Mouse (Mus musculus) frontal cortex, postnatal 36 days (tissue): Measurements from ENCODE around the gene Zfp276.
A peak's percentile ranks its signal among the peaks of the same experiment; 100 is the strongest.

Experiments used
- DNase-seq, 2 experiments: peaks; one replicate each; pipeline ENCODE4 v3.0.0; 2022; ENCODE audit warnings: low spot score in 2 of 2

Gene Zfp276

DNA sequence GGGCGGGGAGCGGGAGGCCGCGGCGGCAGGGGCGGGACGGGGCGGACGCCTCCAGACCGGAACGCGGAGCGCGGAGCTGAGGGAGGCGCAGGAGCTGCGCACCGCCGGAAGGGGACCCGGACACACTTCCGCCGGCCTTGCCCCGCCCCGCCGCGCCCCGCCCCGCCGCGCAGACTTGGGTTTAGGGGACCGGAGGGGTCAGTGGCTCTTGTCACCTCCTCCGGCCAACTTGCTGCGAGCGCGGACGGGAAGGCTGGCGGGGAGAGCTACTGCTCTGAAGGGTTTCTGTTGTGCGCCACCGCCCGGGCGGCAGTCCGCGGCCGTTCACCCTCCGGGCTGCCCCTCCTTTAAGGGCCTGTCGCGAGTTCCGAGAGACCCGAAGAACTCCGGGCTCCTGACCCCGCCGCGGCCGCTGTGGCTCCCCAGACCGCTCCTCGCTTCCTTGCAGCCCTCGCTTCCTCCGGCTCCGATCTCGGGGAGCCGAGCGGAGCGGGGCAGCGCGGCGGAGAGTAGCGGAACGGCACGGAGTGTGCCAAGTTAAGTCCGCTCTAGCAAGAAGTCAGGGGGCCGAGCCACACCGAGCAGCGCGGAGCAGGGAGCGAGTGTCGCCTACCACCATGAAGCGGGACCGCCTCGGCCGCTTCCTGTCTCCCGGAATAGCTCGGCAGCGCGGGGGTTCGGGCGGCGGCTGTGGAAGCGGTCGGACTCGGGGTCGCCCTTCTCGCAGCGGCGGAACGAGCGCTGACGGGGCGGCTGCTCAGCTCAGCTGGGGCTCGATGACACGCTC, at the start of gene Zfp276, which contains the start of gene Vps9d1:
Zfp276 (plus strand) TSS at position 97 of the 787 bp plus-strand sequence.
Vps9d1 (minus strand) TSS at position 250 of the 787 bp plus-strand sequence.
- peak; percentile 75 to 79 for DNase-seq

- no peak for DNase-seq
These were observed 42.1 kb upstream of the Zfp276 start for GRCm38 (mm10) chr8:123211876-123212275.

GRCm38 (mm10) chr8:123212321-123213117, 41.5 kb upstream of the Zfp276 start, which contains the start of the genes Chmp1a and Spata33:
Gene Chmp1a (minus strand): TSS chr8:123212763.
Gene Spata33 (plus strand): TSS chr8:123212832.
- DNase-seq: peak; percentile 79 to 88

DNA sequence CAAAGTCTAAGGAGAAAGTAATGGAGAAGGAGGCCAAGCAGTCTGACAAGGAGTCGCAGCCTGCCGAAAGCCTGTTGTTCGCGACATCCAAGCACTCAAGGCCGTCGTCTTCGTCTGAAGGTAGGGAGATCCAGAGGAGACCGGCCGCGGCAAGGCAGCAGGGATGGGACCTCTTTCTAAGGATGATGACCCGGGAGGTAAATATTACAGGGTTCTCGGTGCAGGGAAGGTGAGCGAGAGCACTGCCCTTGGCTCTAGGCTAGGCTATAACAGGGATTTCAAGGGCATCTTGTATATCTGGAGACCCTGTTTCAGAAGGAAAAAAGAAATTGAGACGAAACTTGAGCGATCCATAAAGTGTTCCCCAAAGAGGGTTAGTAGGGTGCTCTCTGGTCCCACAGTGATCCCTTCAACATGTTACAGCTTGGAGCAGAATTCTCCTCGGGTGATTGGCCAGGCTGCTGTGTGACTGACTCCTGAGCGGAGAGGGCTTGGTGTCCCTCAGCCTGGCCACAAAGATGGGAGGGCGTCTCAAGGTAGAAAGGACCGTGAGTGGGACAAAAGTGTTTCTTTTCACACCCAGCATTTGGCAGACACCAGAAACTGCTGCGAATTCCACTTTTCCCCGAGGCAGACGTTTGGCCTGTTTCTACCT, 40.8 kb upstream of the Zfp276 start:
- no peak for DNase-seq

GRCm38 (mm10) chr8:123215430-123215829, 38.6 kb upstream of the Zfp276 start:
- DNase-seq: no peak

GRCm38 (mm10) chr8:123220917-123221316, 33.1 kb upstream of the Zfp276 start:
- no peak for DNase-seq

- DNase-seq: peak; percentile 96 to 97
These were observed 29.4 kb upstream of the Zfp276 start, which contains the start of gene Cdk10 for GRCm38 (mm10) chr8:123224278-123225266. Gene Cdk10 (plus strand): TSS chr8:123224842.

DNA sequence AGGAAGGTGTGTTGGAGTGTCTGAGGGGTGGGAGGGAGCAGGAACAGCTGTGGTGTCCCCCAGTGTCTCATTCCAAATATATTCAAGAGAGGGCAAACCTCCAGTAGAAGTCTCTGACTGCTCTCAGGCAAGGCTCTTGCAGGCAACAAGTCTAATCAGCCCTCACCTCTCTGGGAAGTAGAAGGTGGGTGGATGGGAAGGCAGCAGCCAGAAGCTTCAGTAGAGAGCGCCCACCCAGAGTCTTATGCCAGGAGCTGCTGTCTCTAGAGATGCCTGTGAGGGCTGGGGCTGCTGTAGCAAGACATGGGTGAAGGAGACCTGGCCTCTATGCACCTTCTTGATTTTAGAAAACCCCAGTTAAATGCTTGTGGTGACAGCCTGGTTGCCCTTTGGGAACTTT, 25.6 kb upstream of the Zfp276 start:
- peak in 1 of 2 experiments; percentile 46 for DNase-seq

- peak in 1 of 2 experiments; percentile 19 for DNase-seq
These were observed 23.7 kb upstream of the Zfp276 start for GRCm38 (mm10) chr8:123230326-123230725.

DNA sequence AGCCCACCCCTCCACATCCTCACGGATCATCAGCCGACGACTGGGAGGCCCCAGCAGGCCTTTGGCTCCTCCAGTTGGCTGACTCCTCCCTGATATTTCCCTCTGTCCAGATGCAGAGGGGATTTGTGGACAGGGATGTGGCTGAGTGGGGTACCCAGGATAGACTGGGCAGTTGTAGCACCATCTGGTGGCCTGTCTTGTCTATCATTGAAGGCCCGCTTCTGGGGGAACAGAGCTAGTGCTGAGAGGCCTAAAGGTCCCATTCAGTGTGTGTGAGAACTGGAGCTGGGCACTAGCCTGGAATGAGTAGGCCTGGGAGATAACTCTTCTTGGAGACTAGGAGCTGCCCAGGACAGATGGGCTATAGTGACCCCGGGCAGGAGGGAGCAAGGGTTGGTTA, 22.3 kb upstream of the Zfp276 start:
- DNase-seq: peak in 1 of 2 experiments; percentile 38

DNA sequence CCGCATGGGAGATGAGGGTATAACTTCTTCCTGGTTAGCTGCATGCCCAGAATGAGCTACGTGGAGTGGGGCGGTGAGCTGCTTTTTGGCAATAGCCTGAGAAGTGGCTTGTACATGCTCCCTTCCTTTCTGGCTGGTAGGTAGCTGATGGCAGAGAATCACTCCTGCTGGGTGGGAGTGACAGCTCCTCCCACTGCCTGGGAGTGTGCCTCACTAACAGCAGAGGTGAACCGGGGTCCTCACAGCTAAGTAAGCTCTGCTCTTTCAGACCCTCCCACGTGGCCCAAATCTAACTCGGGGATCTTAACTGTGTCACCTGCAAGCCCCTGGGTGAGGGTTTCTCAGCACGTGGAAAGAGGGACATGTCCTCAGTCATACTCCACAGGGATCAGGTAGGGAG, 21.4 kb upstream of the Zfp276 start:
- peak; percentile 36 to 45 for DNase-seq

DNA sequence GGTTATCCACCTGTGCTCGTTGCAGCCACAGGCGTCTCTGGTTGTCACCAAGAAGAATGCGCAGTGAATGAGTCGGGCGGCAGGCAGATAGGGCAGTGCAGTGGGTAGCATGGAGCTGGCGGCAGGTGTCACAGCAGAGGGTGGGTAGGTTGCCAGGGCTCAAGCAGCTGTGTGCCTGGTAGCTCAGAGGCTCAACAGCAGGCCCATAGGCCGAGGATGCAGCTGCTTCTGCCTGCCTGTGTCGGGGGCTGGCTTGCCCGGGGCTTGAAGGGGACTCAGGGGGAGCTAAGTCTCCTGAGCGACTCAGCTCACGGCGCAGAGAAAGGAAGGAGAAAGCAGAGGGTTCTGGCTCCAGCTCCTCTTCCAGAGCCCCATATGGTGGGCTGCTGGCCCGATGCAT, 20.7 kb upstream of the Zfp276 start:
- no peak for DNase-seq

- no peak for DNase-seq
These were observed 20.2 kb upstream of the Zfp276 start for GRCm38 (mm10) chr8:123233760-123234159.

GRCm38 (mm10) chr8:123234918-123235519, 19.0 kb upstream of the Zfp276 start:
- peak; percentile 82 to 91 for DNase-seq

- peak; percentile 80 to 87 for DNase-seq
These were observed 18.2 kb upstream of the Zfp276 start, which contains the start of gene Spata2l for GRCm38 (mm10) chr8:123235520-123236497. Gene Spata2l (minus strand): TSS chr8:123236233.

GRCm38 (mm10) chr8:123239398-123239797, 14.6 kb upstream of the Zfp276 start:
- DNase-seq: no peak

GRCm38 (mm10) chr8:123242107-123242923, 11.7 kb upstream of the Zfp276 start:
- no peak for DNase-seq

DNA sequence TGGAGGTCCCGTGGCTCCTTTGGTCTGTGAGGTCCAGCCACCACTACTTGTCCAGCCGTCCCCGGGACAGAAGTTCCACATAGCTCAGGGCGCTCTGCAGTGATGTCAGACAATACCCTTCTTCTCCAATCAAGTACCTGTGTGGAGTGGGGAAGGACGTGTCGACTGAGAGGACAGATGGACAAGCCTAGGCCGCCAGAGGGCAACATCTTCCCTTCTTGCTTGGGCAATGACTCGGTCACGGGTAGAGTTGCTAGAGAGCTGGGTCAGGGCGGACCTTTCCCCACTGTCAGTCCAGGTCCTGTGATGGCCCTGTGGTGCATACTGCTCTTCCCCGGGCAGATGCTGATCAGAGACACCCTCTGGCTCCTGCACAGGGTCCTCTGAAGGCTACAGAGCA, 10.9 kb upstream of the Zfp276 start:
- no peak for DNase-seq
